Mouse (Mus musculus) spleen, adult 2 months (tissue): Measurements from ENCODE around the gene Cep131.

Experiments used
- CTCF ChIP-seq: fragments of 200-500 bp; IDR thresholded peaks from 2 replicates; pipeline ENCODE4 v1.5.1; 2011; ENCODE audit warnings: mild to moderate bottlenecking, inconsistent platforms; ENCODE audit not compliant: insufficient read depth, insufficient read length, insufficient replicate concordance; ENCODE audit errors: extremely low read depth
- POLR2A ChIP-seq: fragments of 200-500 bp; IDR thresholded peaks from 2 replicates; pipeline ENCODE4 v1.6.1; 2011; ENCODE audit warnings: low read depth, low read length, inconsistent platforms

DNA sequence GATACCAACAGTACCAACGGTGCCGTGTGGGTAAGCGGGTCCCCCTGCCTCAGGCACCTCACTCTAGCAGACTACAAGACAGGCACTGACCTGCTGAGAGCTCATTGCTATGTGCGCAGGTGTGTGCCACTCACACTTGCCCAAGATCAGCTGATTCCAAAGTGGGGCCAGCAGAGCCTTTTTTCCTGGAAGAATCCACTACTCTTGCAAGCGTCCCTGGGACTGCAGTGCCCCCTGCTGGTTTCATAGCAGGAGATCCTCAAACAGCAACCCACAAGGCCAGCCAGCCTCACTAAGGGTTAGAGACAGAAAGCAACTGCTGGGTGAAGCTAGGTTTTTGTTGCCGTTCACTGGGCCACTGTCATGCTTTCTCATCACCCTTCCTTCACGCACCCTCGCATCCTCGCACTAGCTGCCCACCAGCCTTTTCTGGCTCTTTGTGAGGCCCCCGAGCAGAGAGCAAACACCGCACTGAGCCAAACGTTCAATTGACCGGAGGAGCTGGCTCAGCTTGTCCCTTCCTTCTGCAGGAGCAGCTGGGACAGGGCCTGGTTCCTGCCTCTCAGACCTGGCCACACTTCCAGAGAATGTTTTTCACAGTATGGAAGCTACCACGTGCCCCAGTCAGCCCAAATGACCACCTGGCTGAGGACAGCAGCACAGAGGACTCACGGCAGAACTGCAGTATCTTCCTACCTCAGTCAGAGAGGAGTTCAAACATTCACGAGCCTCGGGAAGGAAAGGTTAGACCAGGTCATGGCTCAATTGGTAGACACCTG is 34.2 kb upstream of the Cep131 start:
- TF ChIP-seq CTCF (no peak), POLR2A (no peak)
